Mouse (Mus musculus): ENCODE results near the gene Banf1. TPM values are rescaled to one million over a fixed set of nuclear protein-coding genes. Genes with fewer than 3 reads are reported as not detected.
A peak's percentile ranks its signal among the peaks of the same experiment; 100 is the strongest.
"Not testable (repeated sequence)": the region's sequence is repeated elsewhere in the genome, so short reads cannot be mapped to it uniquely, and the experiment has no call there.

Banf1 gene
- 309 and 324 TPM in 2 replicates for polyA plus RNA-seq (2016; fragmentation: Nextera tagmentation; extraction: Ambion mirVana)

GRCm38 (mm10) chr19:5367053-5367359, at the start of gene Banf1:
TSS of gene Banf1 (minus strand) at chr19:5367168.
- no peaks in the 10 kb centered on the region for H3K9me3 ChIP-seq (replicated peaks)
- peak within 1 kb of the TSS; percentile 82 for H3K4me2 ChIP-seq (replicated peaks)
- H3K27ac ChIP-seq: peak within 1 kb of the TSS; percentile 94
- H3K9ac ChIP-seq: peak within 1 kb of the TSS; percentile 93
- H3K27me3 ChIP-seq: no peaks in the 10 kb centered on the region
- under 1% methylated on average over 33 of the region's 33 CpGs for WGBS
- peaks cover 55% of the 10 kb centered on the region for H3K36me3 ChIP-seq
- peaks cover 23% of the 10 kb centered on the region for H3K4me1 ChIP-seq
- H3K4me3 ChIP-seq: peak within 1 kb of the TSS; percentile 97
- no peak for ATAC-seq (ENCODE audit: low FRiP score)

- 63% methylated on average over 2 of the region's 2 CpGs for WGBS
- no peak overlapping the region for H3K4me2 ChIP-seq (replicated peaks)
- no peak overlapping the region for H3K9ac ChIP-seq
- peaks cover 3% of the 10 kb centered on the region; the same call in 1 of the 2 replicates for H3K36me3 ChIP-seq
- no peaks in the 10 kb centered on the region for H3K9me3 ChIP-seq (replicated peaks)
- no peak for ATAC-seq (ENCODE audit: low FRiP score)
- H3K4me3 ChIP-seq: no peak overlapping the region
- no peaks in the 10 kb centered on the region for H3K27me3 ChIP-seq
- no peak overlapping the region for H3K27ac ChIP-seq
- H3K4me1 ChIP-seq: no peaks in the 10 kb centered on the region
These were observed 47.6 kb upstream of the Banf1 start for GRCm38 (mm10) chr19:5414534-5414957.

GRCm38 (mm10) chr19:5413840-5414239, 46.9 kb upstream of the Banf1 start:
- H3K4me2 ChIP-seq (replicated peaks): no peak overlapping the region
- H3K9me3 ChIP-seq (replicated peaks): no peaks in the 10 kb centered on the region
- H3K36me3 ChIP-seq: peaks cover 3% of the 10 kb centered on the region; the same call in 1 of the 2 replicates
- H3K4me3 ChIP-seq: no peak overlapping the region
- no peaks in the 10 kb centered on the region for H3K4me1 ChIP-seq
- WGBS: 79% methylated on average over 4 of the region's 4 CpGs
- no peaks in the 10 kb centered on the region for H3K27me3 ChIP-seq
- no peak for ATAC-seq (ENCODE audit: low FRiP score)
- no peak overlapping the region for H3K9ac ChIP-seq
- H3K27ac ChIP-seq: no peak overlapping the region

GRCm38 (mm10) chr19:5411961-5412360, 45.0 kb upstream of the Banf1 start:
- H3K4me3 ChIP-seq: no peak overlapping the region
- ATAC-seq (ENCODE audit: low FRiP score): no peak
- no peak overlapping the region for H3K9ac ChIP-seq
- no peak overlapping the region for H3K4me2 ChIP-seq (replicated peaks)
- H3K27ac ChIP-seq: no peak overlapping the region
- no peaks in the 10 kb centered on the region for H3K27me3 ChIP-seq
- H3K9me3 ChIP-seq (replicated peaks): no peaks in the 10 kb centered on the region
- H3K36me3 ChIP-seq: no peaks in the 10 kb centered on the region
- peaks cover 8% of the 10 kb centered on the region for H3K4me1 ChIP-seq
- 72% methylated on average over 5 of the region's 5 CpGs for WGBS

GRCm38 (mm10) chr19:5410641-5411040, 43.7 kb upstream of the Banf1 start:
- Histone ChIP-seq H3K9ac (no peak overlapping the region), H3K27ac (no peak overlapping the region), H3K27me3 (no peaks in the 10 kb centered on the region), H3K4me2 (replicated peaks) (no peak overlapping the region), H3K9me3 (replicated peaks) (no peaks in the 10 kb centered on the region), H3K4me1 (peaks cover 12% of the 10 kb centered on the region), H3K36me3 (no peaks in the 10 kb centered on the region), H3K4me3 (no peak overlapping the region)
- ATAC-seq (ENCODE audit: low FRiP score): no peak
- WGBS: 93% methylated on average over 5 of the region's 5 CpGs

GRCm38 (mm10) chr19:5409068-5409467, 42.1 kb upstream of the Banf1 start:
- Histone ChIP-seq H3K9ac (no peak overlapping the region), H3K27me3 (no peaks in the 10 kb centered on the region), H3K4me3 (no peak overlapping the region), H3K36me3 (no peaks in the 10 kb centered on the region), H3K9me3 (replicated peaks) (no peaks in the 10 kb centered on the region), H3K4me1 (peaks cover 13% of the 10 kb centered on the region), H3K4me2 (replicated peaks) (no peak overlapping the region), H3K27ac (no peak overlapping the region)
- no peak for ATAC-seq (ENCODE audit: low FRiP score)
- WGBS: 73% methylated on average over 5 of the region's 5 CpGs

- no peaks in the 10 kb centered on the region for H3K27me3 ChIP-seq
- peaks cover 13% of the 10 kb centered on the region for H3K4me1 ChIP-seq
- H3K4me2 ChIP-seq (replicated peaks): no peak overlapping the region
- H3K9ac ChIP-seq: no peak overlapping the region
- no peak overlapping the region for H3K27ac ChIP-seq
- WGBS: 90% methylated on average over 13 of the region's 13 CpGs
- H3K9me3 ChIP-seq (replicated peaks): no peaks in the 10 kb centered on the region
- H3K4me3 ChIP-seq: 0 out of 2 replicates have a peak overlapping the region, but pooled peaks have one; percentile 40
- ATAC-seq (ENCODE audit: low FRiP score): no peak
- no peaks in the 10 kb centered on the region for H3K36me3 ChIP-seq
These were observed 41.4 kb upstream of the Banf1 start for GRCm38 (mm10) chr19:5408057-5409001.

- no peaks in the 10 kb centered on the region for H3K27me3 ChIP-seq
- H3K9me3 ChIP-seq (replicated peaks): no peaks in the 10 kb centered on the region
- WGBS: 13% methylated on average over 7 of the region's 7 CpGs
- peak overlapping the region; percentile 53 for H3K4me2 ChIP-seq (replicated peaks)
- ATAC-seq (ENCODE audit: low FRiP score): peak; percentile 44; the same call in 1 of the 2 replicates
- peaks cover 13% of the 10 kb centered on the region for H3K4me1 ChIP-seq
- peak overlapping the region; percentile 49 for H3K9ac ChIP-seq
- H3K36me3 ChIP-seq: no peaks in the 10 kb centered on the region
- H3K27ac ChIP-seq: peak overlapping the region; percentile 71
- peak overlapping the region; percentile 40 for H3K4me3 ChIP-seq
These were observed 40.2 kb upstream of the Banf1 start for GRCm38 (mm10) chr19:5407133-5407532.

GRCm38 (mm10) chr19:5406531-5407126, 39.7 kb upstream of the Banf1 start:
- not testable (repeated sequence) for H3K9me3 ChIP-seq (replicated peaks); H3K36me3 ChIP-seq; H3K27me3 ChIP-seq
- Histone ChIP-seq H3K9ac (peak overlapping the region; percentile 49), H3K4me1 (peaks cover 13% of the 10 kb centered on the region), H3K4me3 (peak overlapping the region; percentile 40), H3K27ac (peak overlapping the region; percentile 71), H3K4me2 (replicated peaks) (peak overlapping the region; percentile 53)
- 17% methylated on average over 25 of the region's 25 CpGs for WGBS
- peak; percentile 88 for ATAC-seq (ENCODE audit: low FRiP score)

- Histone ChIP-seq H3K9me3 (replicated peaks) (no peaks in the 10 kb centered on the region), H3K4me3 (peak overlapping the region; percentile 32), H3K4me1 (peaks cover 13% of the 10 kb centered on the region), H3K36me3 (no peaks in the 10 kb centered on the region), H3K9ac (peak overlapping the region; percentile 51; the same call in 1 of the 2 replicates), H3K27ac (peak overlapping the region; percentile 36; the same call in 1 of the 2 replicates), H3K4me2 (replicated peaks) (peak overlapping the region; percentile 53), H3K27me3 (no peaks in the 10 kb centered on the region)
- WGBS: 35% methylated on average over 7 of the region's 7 CpGs
- no peak for ATAC-seq (ENCODE audit: low FRiP score)
These were observed 39.0 kb upstream of the Banf1 start for GRCm38 (mm10) chr19:5405924-5406323.

GRCm38 (mm10) chr19:5402293-5402692, 35.3 kb upstream of the Banf1 start, which contains the start of gene Tsga10ip:
TSS of gene Tsga10ip (minus strand) at chr19:5402526.
- Histone ChIP-seq H3K4me1 (peaks cover 4% of the 10 kb centered on the region), H3K27me3 (no peaks in the 10 kb centered on the region), H3K4me3 (no peak within 1 kb of the TSS), H3K36me3 (no peaks in the 10 kb centered on the region), H3K27ac (no peak within 1 kb of the TSS), H3K9me3 (replicated peaks) (no peaks in the 10 kb centered on the region), H3K9ac (no peak within 1 kb of the TSS), H3K4me2 (replicated peaks) (no peak within 1 kb of the TSS)
- 77% methylated on average over 8 of the region's 8 CpGs for WGBS
- ATAC-seq (ENCODE audit: low FRiP score): no peak

- not testable (repeated sequence) for H3K36me3 ChIP-seq; H3K9ac ChIP-seq; H3K4me2 ChIP-seq (replicated peaks); H3K27ac ChIP-seq; H3K9me3 ChIP-seq (replicated peaks); H3K4me1 ChIP-seq; H3K4me3 ChIP-seq; H3K27me3 ChIP-seq; ATAC-seq (ENCODE audit: low FRiP score)
- WGBS: 75% methylated on average over 4 of the region's 4 CpGs
These were observed 34.1 kb upstream of the Banf1 start for GRCm38 (mm10) chr19:5401073-5401472.

Data from hindbrain, embryonic 12.5 days (tissue).